Mouse (Mus musculus) megakaryocyte-erythroid progenitor cell, adult 5-6 weeks (primary cell): ENCODE data around the gene Phka1. TPM values are rescaled to one million over a fixed set of nuclear protein-coding genes. Genes with fewer than 3 reads are reported as not detected.

Source experiments
- ATAC-seq: replicated peaks from 2 replicates; pipeline ENCODE4 v1.8.0; 2016; ENCODE audit warnings: mild to moderate bottlenecking, inconsistent platforms; ENCODE audit not compliant: severe bottlenecking, poor library complexity, low FRiP score, low TSS enrichment
- total RNA-seq, 2 experiments: library from RNA; stranded (forward) in 1 of 2; stranded (reverse) in 1 of 2; fragments of 200-1000, 215-1000 nt in 1 of 2; fragments of >200 nt in 1 of 2; fragmentation: Nextera tagmentation in 1 of 2; gene quantifications; 2 replicates each; pipeline ENCODE4 v1.2.3; 2014 to 2017

Gene Phka1
- total RNA-seq, 2 experiments from 2014 or later = 1.1 to 2.4 TPM

DNA sequence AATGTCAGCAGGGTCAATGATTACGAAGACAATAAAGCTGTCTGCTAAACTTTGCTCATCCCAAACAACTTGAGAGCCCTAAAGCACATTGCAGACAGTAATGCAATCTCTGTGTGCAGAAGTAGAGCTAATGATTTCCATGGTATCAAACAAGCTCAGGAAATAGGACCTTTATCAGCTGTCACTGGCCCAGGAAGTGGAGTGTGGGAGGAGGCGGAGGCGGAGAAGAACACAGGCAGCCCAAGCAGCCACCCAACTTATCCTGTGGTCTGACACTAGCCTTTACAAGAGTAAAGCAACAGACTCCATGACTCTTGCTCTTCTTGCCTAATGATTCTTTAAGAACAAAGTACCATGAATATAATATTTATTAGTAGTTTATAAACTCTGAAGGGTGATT is 165.6 kb downstream of the Phka1 start:
- peak; percentile 79 for ATAC-seq

DNA sequence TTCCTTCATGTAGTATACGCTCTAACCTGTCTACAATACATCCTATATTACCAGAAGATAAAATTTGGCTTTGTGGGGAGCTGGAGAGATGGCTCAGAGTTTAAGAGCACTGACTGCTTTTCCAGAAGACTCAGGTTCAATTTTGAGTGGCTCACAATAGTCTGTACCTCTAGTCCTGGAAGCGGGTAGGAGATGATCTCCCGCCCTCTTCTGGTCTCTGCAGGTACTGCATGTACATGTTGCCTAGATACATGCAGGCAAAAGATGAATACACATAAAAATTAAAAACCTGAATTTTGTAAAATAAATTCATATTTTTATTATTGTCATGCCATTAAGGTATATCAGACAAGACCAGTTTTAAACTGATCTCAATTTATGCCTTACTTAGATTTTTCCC is 167.3 kb downstream of the Phka1 start:
- ATAC-seq = no peak

DNA sequence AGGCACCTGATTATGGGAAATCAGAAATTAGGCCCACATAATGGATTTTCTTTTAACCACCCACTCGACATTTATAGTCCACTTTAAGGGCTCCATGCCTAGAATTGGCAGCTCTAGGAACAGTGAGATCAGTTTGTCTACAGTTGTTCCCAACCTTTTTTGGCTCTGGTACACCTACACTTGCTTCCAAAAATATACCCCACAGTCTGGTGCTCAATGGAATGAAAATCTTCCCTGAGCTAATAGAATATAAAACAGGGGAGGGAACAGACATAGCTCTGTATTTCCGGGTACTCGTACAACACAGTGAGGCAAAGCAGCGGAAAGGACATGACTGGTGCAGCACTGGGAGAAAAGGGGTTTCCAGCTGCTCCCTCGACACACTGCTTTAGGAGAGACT is 168.5 kb downstream of the Phka1 start:
- ATAC-seq = no peak

Other genes starting within 250 kb of the Phka1 start
- gene Hdac8, start 138.9 kb downstream of the Phka1 start, total RNA-seq (2014; fragmentation: Nextera tagmentation) = 12.5 and 22.4 TPM in 2 replicates
- gene Hdac8, start 138.9 kb downstream of the Phka1 start, total RNA-seq (2017) = 8.7 and 16.5 TPM in 2 replicates
- not detected in 2 replicates for gene Gm3880, start 42.7 kb upstream of the Phka1 start, total RNA-seq (2014; fragmentation: Nextera tagmentation)
- gene Gm3880, start 42.7 kb upstream of the Phka1 start, total RNA-seq (2017) = not detected in 2 replicates
- not detected in 2 replicates for gene Gm9112, start 63.4 kb upstream of the Phka1 start, total RNA-seq (2014; fragmentation: Nextera tagmentation)
- gene Gm9112, start 63.4 kb upstream of the Phka1 start, total RNA-seq (2017) = not detected in 2 replicates
- gene Dmrtc1b, start 63.6 kb upstream of the Phka1 start, total RNA-seq (2014; fragmentation: Nextera tagmentation) = not detected in 2 replicates
- not detected in 2 replicates for gene Dmrtc1b, start 63.6 kb upstream of the Phka1 start, total RNA-seq (2017)
- not detected in 2 replicates for gene Dmrtc1c1, start 158.7 kb upstream of the Phka1 start, total RNA-seq (2014; fragmentation: Nextera tagmentation)
- gene Dmrtc1c1, start 158.7 kb upstream of the Phka1 start, total RNA-seq (2017) = not detected in 2 replicates
- gene Dmrtc1c2, start 210.4 kb upstream of the Phka1 start, total RNA-seq (2014; fragmentation: Nextera tagmentation) = not detected in 2 replicates
- not detected in 2 replicates for gene Dmrtc1c2, start 210.4 kb upstream of the Phka1 start, total RNA-seq (2017)
- not detected in 2 replicates for gene 1700031F05Rik, start 223.7 kb upstream of the Phka1 start, total RNA-seq (2014; fragmentation: Nextera tagmentation)
- not detected in 2 replicates for gene 1700031F05Rik, start 223.7 kb upstream of the Phka1 start, total RNA-seq (2017)